Mouse (Mus musculus) neural tube, embryonic 13.5 days (tissue): ENCODE results near the gene Neurod2. TPM values are rescaled to one million over a fixed set of nuclear protein-coding genes. Genes with fewer than 3 reads are reported as not detected.

Experiments used
- ATAC-seq: fragments of 200-750 bp; cut with Nextera tagmentation; 2 replicates; pipeline ENCODE4 v1.8.0; 2017; ENCODE audit warnings: low read depth, mild to moderate bottlenecking, moderate TSS enrichment, moderate library complexity
- H3K27ac ChIP-seq: fragments of 300-500 bp; sonication (generic); replicated peaks from 2 replicates; pipeline ENCODE4 v1.5.1; 2015; ENCODE audit warnings: moderate library complexity, mild to moderate bottlenecking, inconsistent platforms
- H3K27me3 ChIP-seq: fragments of 300-500 bp; sonication (generic); 2 replicates; pipeline ENCODE4 v1.6.1; 2015; ENCODE audit warnings: mild to moderate bottlenecking, inconsistent platforms
- H3K36me3 ChIP-seq: fragments of 300-500 bp; sonication (generic); 2 replicates; pipeline ENCODE4 v1.6.1; 2015; ENCODE audit warnings: mild to moderate bottlenecking, inconsistent platforms
- H3K4me1 ChIP-seq: fragments of 300-500 bp; sonication (generic); replicated peaks from 2 replicates; pipeline ENCODE4 v1.6.1; 2015; ENCODE audit warnings: inconsistent platforms
- H3K4me2 ChIP-seq: fragments of 300-500 bp; sonication (generic); 2 replicates; pipeline ENCODE4 v1.6.1; 2015; ENCODE audit warnings: inconsistent platforms, mild to moderate bottlenecking, moderate library complexity
- H3K4me3 ChIP-seq: fragments of 300-500 bp; sonication (generic); 2 replicates; pipeline ENCODE4 v1.5.1; 2015; ENCODE audit warnings: mild to moderate bottlenecking, inconsistent platforms
- H3K9ac ChIP-seq: fragments of 300-500 bp; sonication (generic); 2 replicates; pipeline ENCODE4 v1.6.1; 2015; ENCODE audit warnings: moderate library complexity, mild to moderate bottlenecking, inconsistent platforms
- H3K9me3 ChIP-seq: fragments of 300-500 bp; sonication (generic); 2 replicates; pipeline ENCODE4 v1.6.1; 2016; ENCODE audit warnings: inconsistent platforms
- WGBS: fragments of 180-500 bp; shearing (Covaris S2); methylation state at CpG from one replicate; pipeline ENCODE4 v1.1.7; 2015; 5-methylcytosine and 5-hydroxymethylcytosine counted together
- polyA plus RNA-seq: library from polyadenylated mRNA; unstranded; fragments of >200 nt; fragmentation: Nextera tagmentation; extraction: Ambion mirVana; gene quantifications from 2 replicates; pipeline ENCODE4 v1.2.1, GENCODE M21; 2015

The Neurod2 gene
- polyA plus RNA-seq, 1 experiment from 2014 or later = 27.0 TPM

GRCm38 (mm10) chr11:98327136-98328030, 2.1 kb downstream of the Neurod2 start:
- H3K4me3 ChIP-seq = peak overlapping the region; percentile 47
- peak overlapping the region; percentile 54 for H3K4me2 ChIP-seq
- peaks cover 47% of the 10 kb centered on the region for H3K4me1 ChIP-seq
- under 1% methylated on average over 97 of the region's 97 CpGs for WGBS
- no peaks in the 10 kb centered on the region for H3K9me3 ChIP-seq
- H3K9ac ChIP-seq = peak overlapping the region; percentile 79
- H3K27me3 ChIP-seq = peaks cover 98% of the 10 kb centered on the region
- ATAC-seq = 0 out of 2 replicates have a peak, but pooled peaks have one; percentile 18
- H3K36me3 ChIP-seq = no peaks in the 10 kb centered on the region
- peak overlapping the region; percentile 90 for H3K27ac ChIP-seq

GRCm38 (mm10) chr11:98326741-98327135, 2.7 kb downstream of the Neurod2 start:
- Histone ChIP-seq H3K9me3 (no peaks in the 10 kb centered on the region), H3K27ac (peak overlapping the region; percentile 90), H3K4me3 (peak overlapping the region; percentile 47), H3K9ac (peak overlapping the region; percentile 79), H3K27me3 (peaks cover 98% of the 10 kb centered on the region), H3K4me1 (peaks cover 47% of the 10 kb centered on the region), H3K36me3 (no peaks in the 10 kb centered on the region), H3K4me2 (peak overlapping the region; percentile 54)
- under 1% methylated on average over 19 of the region's 19 CpGs for WGBS
- ATAC-seq = no peak

- peaks cover 55% of the 10 kb centered on the region for H3K4me1 ChIP-seq
- ATAC-seq = no peak
- H3K27ac ChIP-seq = no peak overlapping the region
- peak overlapping the region; percentile 47 for H3K4me3 ChIP-seq
- H3K36me3 ChIP-seq = no peaks in the 10 kb centered on the region
- peak overlapping the region; percentile 54 for H3K4me2 ChIP-seq
- no peaks in the 10 kb centered on the region for H3K9me3 ChIP-seq
- peak overlapping the region; percentile 79 for H3K9ac ChIP-seq
- H3K27me3 ChIP-seq = peaks cover 98% of the 10 kb centered on the region
- 2% methylated on average over 20 of the region's 22 CpGs for WGBS
These were observed 3.6 kb downstream of the Neurod2 start for GRCm38 (mm10) chr11:98325821-98326218.

GRCm38 (mm10) chr11:98325191-98325820, 4.1 kb downstream of the Neurod2 start:
- 3% methylated on average over 14 of the region's 14 CpGs for WGBS
- Histone ChIP-seq H3K36me3 (no peaks in the 10 kb centered on the region), H3K4me1 (peaks cover 57% of the 10 kb centered on the region), H3K27ac (no peak overlapping the region), H3K27me3 (peaks cover 98% of the 10 kb centered on the region), H3K9ac (peak overlapping the region; percentile 79), H3K4me2 (peak overlapping the region; percentile 54), H3K9me3 (no peaks in the 10 kb centered on the region), H3K4me3 (peak overlapping the region; percentile 47)
- no peak for ATAC-seq

DNA sequence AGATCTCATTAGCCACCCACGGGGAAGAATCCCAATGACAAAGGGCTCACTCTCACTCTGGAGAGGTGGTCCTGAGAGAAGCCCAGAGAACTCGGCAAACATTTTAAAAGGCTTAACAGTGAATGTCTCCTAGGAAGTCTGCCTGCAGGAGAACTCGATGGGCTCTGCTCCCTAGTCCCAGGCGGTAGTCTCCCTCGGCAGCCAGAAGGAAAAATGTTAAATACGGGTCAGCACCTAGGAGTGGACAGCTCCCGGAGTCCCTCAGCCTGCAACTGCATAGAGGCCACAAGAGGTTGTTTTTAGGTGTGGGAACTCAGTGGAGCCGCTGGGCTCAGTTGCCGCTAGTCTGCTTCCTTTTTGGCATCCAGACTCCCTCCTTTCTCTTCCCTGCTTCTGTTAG, 5.5 kb downstream of the Neurod2 start:
- Histone ChIP-seq H3K36me3 (no peaks in the 10 kb centered on the region), H3K9ac (peak overlapping the region; percentile 13; the same call in 1 of the 2 replicates), H3K4me2 (peak overlapping the region; percentile 54), H3K27ac (no peak overlapping the region), H3K27me3 (peaks cover 99% of the 10 kb centered on the region), H3K4me1 (peaks cover 53% of the 10 kb centered on the region), H3K9me3 (no peaks in the 10 kb centered on the region), H3K4me3 (no peak overlapping the region)
- 2% methylated on average over 9 of the region's 9 CpGs for WGBS
- no peak for ATAC-seq

- no peak overlapping the region for H3K4me3 ChIP-seq
- H3K4me1 ChIP-seq = peaks cover 55% of the 10 kb centered on the region
- H3K9me3 ChIP-seq = no peaks in the 10 kb centered on the region
- H3K27ac ChIP-seq = no peak overlapping the region
- ATAC-seq = no peak
- H3K9ac ChIP-seq = no peak overlapping the region
- H3K36me3 ChIP-seq = no peaks in the 10 kb centered on the region
- no peak overlapping the region; the same call in 1 of the 2 replicates for H3K4me2 ChIP-seq
- WGBS = 4% methylated on average over 10 of the region's 10 CpGs
- H3K27me3 ChIP-seq = peaks cover 100% of the 10 kb centered on the region
These were observed 6.1 kb downstream of the Neurod2 start for GRCm38 (mm10) chr11:98323136-98323866.

GRCm38 (mm10) chr11:98322159-98322558, 7.3 kb downstream of the Neurod2 start:
- no peak for ATAC-seq
- Histone ChIP-seq H3K9ac (no peak overlapping the region), H3K27ac (no peak overlapping the region), H3K36me3 (no peaks in the 10 kb centered on the region), H3K4me2 (no peak overlapping the region), H3K9me3 (no peaks in the 10 kb centered on the region), H3K27me3 (peaks cover 100% of the 10 kb centered on the region), H3K4me3 (no peak overlapping the region), H3K4me1 (peaks cover 50% of the 10 kb centered on the region)
- WGBS = 0% methylated on average over 1 of the region's 1 CpGs

DNA sequence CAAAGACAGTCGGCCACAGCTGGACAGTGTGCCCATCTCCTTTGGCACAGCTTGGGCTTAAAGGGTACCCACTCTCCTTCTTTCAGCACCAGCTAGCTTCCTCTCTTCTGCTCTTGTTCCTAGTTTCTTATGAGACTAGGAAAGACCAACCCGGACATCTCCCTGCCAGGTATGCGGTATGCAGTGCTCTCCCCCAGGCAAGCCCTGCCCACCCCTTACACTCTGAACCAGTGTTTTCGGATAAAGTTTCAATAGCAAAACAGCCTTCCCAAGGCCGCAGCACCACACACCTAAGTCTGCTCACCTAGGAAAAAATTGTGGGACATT, 7.8 kb downstream of the Neurod2 start:
- WGBS = 4% methylated on average over 5 of the region's 5 CpGs
- H3K4me3 ChIP-seq = no peak overlapping the region

GRCm38 (mm10) chr11:98320806-98321676, 8.4 kb downstream of the Neurod2 start:
- no peaks in the 10 kb centered on the region for H3K36me3 ChIP-seq
- H3K4me2 ChIP-seq = peak overlapping the region; percentile 34
- ATAC-seq = no peak
- H3K9ac ChIP-seq = no peak overlapping the region
- H3K27me3 ChIP-seq = peaks cover 100% of the 10 kb centered on the region
- H3K4me1 ChIP-seq = peaks cover 44% of the 10 kb centered on the region
- 0 out of 2 replicates have a peak overlapping the region, but pooled peaks have one; percentile 8 for H3K4me3 ChIP-seq
- 1% methylated on average over 30 of the region's 30 CpGs for WGBS
- H3K27ac ChIP-seq = peak overlapping the region; percentile 72; the same call in 1 of the 2 replicates
- H3K9me3 ChIP-seq = no peaks in the 10 kb centered on the region

More for the DNA sequence above, 7.8 kb downstream of the Neurod2 start:
- Histone ChIP-seq H3K36me3 (no peaks in the 10 kb centered on the region), H3K27me3 (peaks cover 100% of the 10 kb centered on the region), H3K4me2 (0 out of 2 replicates have a peak overlapping the region, but pooled peaks have one; percentile 34), H3K9me3 (no peaks in the 10 kb centered on the region), H3K4me1 (peaks cover 45% of the 10 kb centered on the region), H3K27ac (0 out of 2 replicates have a peak overlapping the region, but pooled peaks have one; percentile 72), H3K9ac (no peak overlapping the region)
- no peak for ATAC-seq

GRCm38 (mm10) chr11:98320381-98320780, 9.1 kb downstream of the Neurod2 start:
- Histone ChIP-seq H3K9ac (no peak overlapping the region), H3K36me3 (no peaks in the 10 kb centered on the region), H3K4me1 (peaks cover 44% of the 10 kb centered on the region), H3K9me3 (no peaks in the 10 kb centered on the region), H3K27me3 (peaks cover 100% of the 10 kb centered on the region), H3K4me2 (peak overlapping the region; percentile 34), H3K4me3 (peak overlapping the region; percentile 8; the same call in 1 of the 2 replicates), H3K27ac (peak overlapping the region; percentile 72; the same call in 1 of the 2 replicates)
- 6% methylated on average over 12 of the region's 12 CpGs for WGBS
- ATAC-seq = no peak

- WGBS = 5% methylated on average over 2 of the region's 2 CpGs
- Histone ChIP-seq H3K4me3 (no peak overlapping the region), H3K4me1 (peaks cover 44% of the 10 kb centered on the region), H3K9me3 (no peaks in the 10 kb centered on the region), H3K27ac (peak overlapping the region; percentile 25; the same call in 1 of the 2 replicates), H3K4me2 (0 out of 2 replicates have a peak overlapping the region, but pooled peaks have one; percentile 18), H3K27me3 (peaks cover 100% of the 10 kb centered on the region), H3K36me3 (no peaks in the 10 kb centered on the region), H3K9ac (no peak overlapping the region)
- no peak for ATAC-seq
These were observed 9.5 kb downstream of the Neurod2 start for GRCm38 (mm10) chr11:98319944-98320343.
